Mouse (Mus musculus) lung, postnatal 0 days (tissue): ENCODE data around the gene Fcrl5.

Experiments
- CTCF ChIP-seq: IDR thresholded peaks from 2 replicates; pipeline ENCODE4 v1.5.1; 2016; ENCODE audit warnings: antibody characterized with exemption, mild to moderate bottlenecking
- EP300 ChIP-seq: IDR thresholded peaks from 2 replicates; pipeline ENCODE4 v1.6.1; 2016; ENCODE audit warnings: antibody characterized with exemption, mild to moderate bottlenecking, control low read depth

DNA sequence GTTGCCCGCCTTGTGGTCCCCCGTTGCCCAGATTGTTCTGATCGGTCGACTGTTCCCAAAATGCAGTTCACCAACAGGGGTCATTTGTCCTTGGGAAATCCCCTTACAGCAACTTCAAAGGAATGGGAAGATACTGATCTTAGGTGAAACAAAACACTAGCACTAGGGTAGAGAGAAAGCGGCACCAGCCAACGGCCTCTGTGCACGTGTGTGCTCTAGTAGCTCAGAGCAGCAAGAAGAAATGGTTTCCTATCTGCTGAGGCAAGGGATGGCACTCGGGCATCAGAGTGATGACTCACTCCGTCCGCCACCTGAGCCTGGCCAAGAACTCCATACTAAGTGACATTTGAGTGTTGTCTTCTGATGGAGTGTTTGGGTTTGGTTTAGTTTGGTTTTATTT, 102.5 kb downstream of the Fcrl5 start:
- TF ChIP-seq CTCF (no peak), EP300 (no peak)
